Mouse (Mus musculus) neural tube, embryonic 10.5 days (tissue): ENCODE results near the gene Vmn2r88.
"Not testable (repeated sequence)": the region's sequence is repeated elsewhere in the genome, so short reads cannot be mapped to it uniquely, and the experiment has no call there.

Experiments used
- DNase-seq: peaks from one replicate; pipeline ENCODE4 v3.0.0-alpha.2; 2017; ENCODE audit warnings: low spot score; ENCODE audit errors: extremely low spot score

Vmn2r88 gene

GRCm38 (mm10) chr14:51410520-51410919 lies at the start of gene Vmn2r88:
Gene Vmn2r88, plus strand, starts transcription at chr14:51410820.
- DNase-seq = no peak

- no peak for DNase-seq
Observed at GRCm38 (mm10) chr14:51361456-51361855, 49.2 kb upstream of the Vmn2r88 start, which contains the start of gene Gm7247. Gene Gm7247, plus strand, starts transcription at chr14:51361756.

DNA sequence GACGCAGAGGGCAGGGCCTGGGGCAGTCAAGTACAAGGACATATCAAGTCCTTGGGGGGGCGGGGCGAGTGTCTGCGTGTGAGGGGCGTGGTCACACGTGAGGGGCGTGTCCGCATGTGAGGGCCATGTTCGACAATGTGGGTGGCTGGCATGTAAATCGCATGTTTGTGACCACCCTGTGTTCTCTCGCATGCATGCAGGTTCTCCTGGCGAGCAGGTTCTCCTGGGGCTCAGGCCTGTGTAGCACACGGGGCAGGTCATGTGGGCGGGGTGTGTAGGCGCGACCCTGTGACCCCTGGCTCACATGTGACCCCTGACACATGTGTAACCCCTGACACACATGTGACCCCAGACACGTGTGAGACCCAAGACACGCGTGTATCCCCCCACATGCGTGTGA lies 27.8 kb upstream of the Vmn2r88 start:
- DNase-seq = no peak

DNA sequence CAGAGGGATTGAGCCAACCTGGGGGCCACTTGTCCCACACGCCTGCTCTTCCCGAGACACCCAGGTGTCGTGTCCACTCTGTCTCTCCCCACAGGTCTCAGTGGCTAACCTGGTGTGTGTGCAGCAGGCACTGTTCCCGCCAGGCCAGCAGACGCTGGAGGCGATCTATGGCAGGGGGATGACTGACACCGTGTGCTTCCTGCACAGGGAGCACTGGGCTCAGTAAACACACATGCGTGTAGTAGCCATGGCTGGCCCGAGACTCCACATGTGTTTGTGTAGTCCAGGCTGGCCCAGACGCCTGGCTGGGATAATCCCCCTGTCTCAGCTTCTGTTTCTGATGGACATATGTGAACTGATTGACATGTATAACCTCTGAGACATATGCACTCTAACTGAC lies 26.3 kb upstream of the Vmn2r88 start:
- DNase-seq = peak; percentile 16

DNA sequence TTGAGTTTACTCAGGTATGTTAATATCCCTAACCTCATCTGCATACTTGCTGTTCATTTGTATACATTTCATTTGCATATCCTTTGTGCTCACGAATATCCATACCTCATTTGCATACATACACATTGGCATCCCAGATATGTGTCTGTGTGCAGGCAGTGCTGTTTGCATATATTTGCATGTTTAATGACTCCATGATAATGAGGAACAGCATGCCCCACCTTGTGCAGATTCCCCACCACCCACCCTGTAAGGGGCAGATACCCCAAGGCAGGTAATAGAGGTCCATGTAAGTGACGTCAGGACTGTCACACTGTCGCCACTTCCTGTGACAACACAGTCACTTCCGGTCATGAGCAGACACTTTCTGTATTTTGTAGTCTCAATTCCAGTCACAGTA lies 24.9 kb upstream of the Vmn2r88 start:
- peak; percentile 45 for DNase-seq

- DNase-seq = no peak
Observed at GRCm38 (mm10) chr14:51387768-51388167, 22.9 kb upstream of the Vmn2r88 start.

DNA sequence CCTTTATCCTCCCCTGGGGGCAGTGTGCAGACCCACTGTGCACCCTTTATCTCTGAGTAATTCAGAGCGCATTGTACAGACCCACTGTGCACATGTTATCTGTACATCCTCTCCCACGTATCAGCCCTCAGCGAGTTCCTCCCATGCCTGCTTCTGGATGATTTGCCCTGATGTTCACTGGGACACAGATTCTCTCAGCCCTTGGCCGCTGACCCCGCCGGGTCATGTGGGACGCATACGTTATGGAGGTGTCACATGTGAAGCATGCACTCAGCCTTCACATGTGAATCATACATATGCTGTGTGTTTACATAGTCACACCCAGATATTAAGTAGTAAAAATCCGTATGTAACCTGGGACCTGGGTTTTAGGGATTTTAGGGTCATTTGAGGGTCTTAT lies 22.4 kb upstream of the Vmn2r88 start:
- peak; percentile 22 for DNase-seq

DNA sequence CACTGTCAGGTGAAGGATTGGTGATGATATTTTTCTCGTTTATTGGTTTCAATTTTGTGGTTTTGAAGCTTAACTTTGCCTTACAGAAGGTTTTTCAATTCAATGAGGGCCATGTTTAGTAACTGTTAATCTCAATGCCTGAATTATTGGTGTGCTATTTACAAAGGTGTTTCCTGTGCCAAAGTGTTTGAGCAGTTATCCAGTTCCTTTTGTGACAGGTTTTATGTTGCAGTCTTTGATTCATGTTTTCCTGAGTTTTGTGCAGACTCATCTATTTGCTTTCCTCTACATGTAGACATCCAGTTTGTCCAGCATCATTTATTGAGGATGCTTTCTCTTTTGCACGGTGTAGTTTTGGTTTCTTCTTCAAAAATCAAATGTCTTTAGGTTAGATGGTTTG lies 13.3 kb downstream of the Vmn2r88 start:
- no peak for DNase-seq

DNA sequence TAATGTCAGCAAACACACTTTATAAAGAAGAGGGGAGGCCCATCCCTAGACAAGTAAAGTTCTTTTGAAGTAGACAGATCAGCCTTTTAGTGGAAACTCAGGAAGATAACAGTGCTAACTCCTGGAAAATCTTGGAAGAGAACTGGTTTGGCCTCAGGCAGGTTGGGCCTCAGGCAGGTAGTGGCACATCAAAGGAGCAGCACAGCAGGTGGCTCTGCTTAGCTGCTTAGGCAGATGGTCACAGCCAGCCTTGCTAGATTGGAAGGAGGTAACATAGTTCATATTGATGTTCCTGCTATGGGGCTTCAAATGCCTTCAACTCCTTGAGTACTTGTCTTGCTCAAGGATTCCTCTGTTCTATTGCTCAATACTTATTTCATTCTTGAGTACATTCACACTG lies 19.5 kb downstream of the Vmn2r88 start:
- not testable (repeated sequence) for DNase-seq

GRCm38 (mm10) chr14:51434546-51434945 lies 23.9 kb downstream of the Vmn2r88 start:
- DNase-seq = no peak

- DNase-seq = no peak
Observed at GRCm38 (mm10) chr14:51435020-51435419, 24.4 kb downstream of the Vmn2r88 start.

DNA sequence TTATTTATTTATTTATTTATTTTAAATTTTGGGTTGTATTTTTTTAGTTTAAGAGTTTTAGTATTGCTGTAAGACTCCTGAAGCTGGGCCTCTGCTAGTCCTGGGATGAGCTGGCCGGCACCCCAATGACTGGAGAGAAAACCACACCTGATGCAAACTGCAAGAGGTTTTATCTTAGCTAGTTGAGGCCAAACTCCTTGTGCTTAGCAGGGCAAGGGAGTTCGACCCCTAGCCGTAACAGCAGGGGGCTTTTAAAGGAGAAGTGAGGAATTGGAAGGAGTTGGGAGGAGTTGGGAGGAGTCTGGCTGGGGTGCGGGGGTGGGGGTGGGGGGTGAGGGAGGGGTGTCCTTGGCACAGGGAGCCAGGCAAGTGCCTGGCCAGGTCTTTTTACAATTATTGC lies 28.3 kb downstream of the Vmn2r88 start:
- DNase-seq = no peak

DNA sequence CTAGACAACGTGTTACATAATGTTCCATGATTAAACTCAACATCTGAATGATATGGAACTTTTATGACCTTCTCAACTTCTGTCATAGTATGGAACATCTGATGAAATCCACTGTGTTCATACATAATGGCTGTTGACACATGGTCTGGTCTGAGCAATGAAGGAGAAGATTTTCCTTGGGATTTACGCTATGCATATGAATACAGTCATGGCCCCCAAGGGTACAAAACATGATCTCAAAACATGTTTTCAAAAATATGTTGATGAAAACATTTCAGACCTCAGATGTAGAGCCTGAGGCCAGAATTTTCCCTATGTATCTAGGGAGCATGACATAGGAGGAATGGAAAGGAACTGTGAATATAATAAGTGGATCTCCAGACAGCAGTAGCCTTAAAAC lies 40.9 kb downstream of the Vmn2r88 start, which contains the start of gene Vmn2r89:
TSS of gene Vmn2r89 (plus strand) at position 301 of the 400 bp plus-strand sequence.
- not testable (repeated sequence) for DNase-seq
